Mouse (Mus musculus) heart, embryonic 13.5 days (tissue): ENCODE results near the gene Pnmt. TPM values are rescaled to one million over a fixed set of nuclear protein-coding genes. Genes with fewer than 3 reads are reported as not detected.
"Not testable (repeated sequence)": the region's sequence is repeated elsewhere in the genome, so short reads cannot be mapped to it uniquely, and the experiment has no call there.

ENCODE experiments used
- ATAC-seq: fragments of 200-750 bp; cut with Nextera tagmentation; 2 replicates; pipeline ENCODE4 v1.8.0; 2017; ENCODE audit warnings: moderate TSS enrichment; ENCODE audit not compliant: insufficient number of reproducible peaks, low FRiP score, low TSS enrichment; ENCODE audit errors: extremely low read depth
- H3K27ac ChIP-seq: fragments of 300-500 bp; sonication (generic); replicated peaks from 2 replicates; pipeline ENCODE4 v1.5.1; 2015; ENCODE audit warnings: moderate library complexity, mild to moderate bottlenecking, inconsistent platforms
- H3K27me3 ChIP-seq: fragments of 300-500 bp; sonication (generic); replicated peaks from 2 replicates; pipeline ENCODE4 v1.6.1; 2015; ENCODE audit warnings: mild to moderate bottlenecking, inconsistent platforms
- H3K36me3 ChIP-seq: fragments of 300-500 bp; sonication (generic); 2 replicates; pipeline ENCODE4 v1.6.1; 2015; ENCODE audit warnings: mild to moderate bottlenecking, inconsistent platforms
- H3K4me1 ChIP-seq: fragments of 300-500 bp; sonication (generic); 2 replicates; pipeline ENCODE4 v1.6.1; 2015; ENCODE audit warnings: inconsistent platforms
- H3K4me2 ChIP-seq: fragments of 300-500 bp; sonication (generic); 2 replicates; pipeline ENCODE4 v1.6.1; 2015; ENCODE audit warnings: inconsistent platforms, mild to moderate bottlenecking, moderate library complexity
- H3K4me3 ChIP-seq: fragments of 300-500 bp; sonication (generic); 2 replicates; pipeline ENCODE4 v1.5.1; 2015; ENCODE audit warnings: moderate library complexity, mild to moderate bottlenecking, inconsistent platforms
- H3K9ac ChIP-seq: fragments of 300-500 bp; sonication (generic); 2 replicates; pipeline ENCODE4 v1.6.1; 2015; ENCODE audit warnings: inconsistent platforms, mild to moderate bottlenecking, moderate library complexity
- H3K9me3 ChIP-seq: fragments of 300-500 bp; sonication (generic); 2 replicates; pipeline ENCODE4 v1.6.1; 2016; ENCODE audit warnings: inconsistent platforms
- WGBS: fragments of 180-500 bp; shearing (Covaris S2); methylation state at CpG from one replicate; pipeline ENCODE4 v1.1.7; 2015; ENCODE audit warnings: mixed read lengths; 5-methylcytosine and 5-hydroxymethylcytosine counted together
- polyA plus RNA-seq: library from polyadenylated mRNA; unstranded; fragments of >200 nt; fragmentation: Nextera tagmentation; extraction: Ambion mirVana; gene quantifications from 2 replicates; pipeline ENCODE4 v1.2.1, GENCODE M21; 2015

The Pnmt gene
- polyA plus RNA-seq, 1 experiment from 2014 or later, result 1.3 TPM

GRCm38 (mm10) chr11:98374266-98374665 is 12.0 kb upstream of the Pnmt start:
- Histone ChIP-seq H3K27me3 (no peaks in the 10 kb centered on the region), H3K36me3 (peaks cover 47% of the 10 kb centered on the region), H3K4me3 (no peak overlapping the region), H3K9ac (peak overlapping the region; percentile 69), H3K9me3 (no peaks in the 10 kb centered on the region), H3K27ac (peak overlapping the region; percentile 90), H3K4me2 (peak overlapping the region; percentile 33), H3K4me1 (peaks cover 97% of the 10 kb centered on the region)
- WGBS, result 27% methylated on average over 8 of the region's 8 CpGs
- ATAC-seq, result no peak

- H3K27ac ChIP-seq, result peak overlapping the region; percentile 57; the same call in 1 of the 2 replicates
- H3K4me1 ChIP-seq, result peaks cover 88% of the 10 kb centered on the region
These were observed 9.5 kb upstream of the Pnmt start for GRCm38 (mm10) chr11:98376756-98377155.

DNA sequence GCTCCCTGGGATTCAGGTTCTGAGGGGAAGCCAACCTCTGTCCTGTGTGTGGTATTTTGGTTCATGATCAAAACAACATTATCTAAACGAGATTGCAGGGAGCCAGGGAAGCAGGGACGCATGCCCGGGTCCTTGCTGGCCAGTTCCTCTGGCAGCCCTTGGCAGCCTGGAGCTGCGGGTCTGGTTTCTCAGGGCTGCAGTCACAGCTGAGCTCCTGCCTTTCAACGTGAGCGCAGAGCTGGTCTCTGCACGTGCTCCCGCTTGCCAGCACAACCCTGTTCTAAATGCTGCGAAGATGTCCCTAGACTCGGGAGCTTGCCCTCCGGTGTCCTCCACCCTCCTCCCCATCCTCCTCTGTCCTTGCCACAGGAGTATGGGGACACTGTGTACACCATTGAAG is 8.5 kb upstream of the Pnmt start:
- H3K27me3 ChIP-seq, result no peaks in the 10 kb centered on the region
- peak overlapping the region; percentile 55; the same call in 1 of the 2 replicates for H3K9ac ChIP-seq
- no peak overlapping the region for H3K4me2 ChIP-seq
- WGBS, result 55% methylated on average over 11 of the region's 11 CpGs
- 0 out of 2 replicates have a peak, but pooled peaks have one; percentile 4 for ATAC-seq
- no peak overlapping the region for H3K4me3 ChIP-seq
- H3K36me3 ChIP-seq, result peaks cover 66% of the 10 kb centered on the region
- peak overlapping the region; percentile 57 for H3K27ac ChIP-seq
- H3K9me3 ChIP-seq, result no peaks in the 10 kb centered on the region
- H3K4me1 ChIP-seq, result peaks cover 79% of the 10 kb centered on the region

More at GRCm38 (mm10) chr11:98376756-98377155, 9.5 kb upstream of the Pnmt start:
- H3K4me3 ChIP-seq, result no peak overlapping the region
- H3K36me3 ChIP-seq, result peaks cover 66% of the 10 kb centered on the region
- no peaks in the 10 kb centered on the region for H3K27me3 ChIP-seq
- no peaks in the 10 kb centered on the region for H3K9me3 ChIP-seq
- ATAC-seq, result no peak
- WGBS, result 66% methylated on average over 5 of the region's 5 CpGs
- H3K4me2 ChIP-seq, result no peak overlapping the region
- peak overlapping the region; percentile 55 for H3K9ac ChIP-seq

DNA sequence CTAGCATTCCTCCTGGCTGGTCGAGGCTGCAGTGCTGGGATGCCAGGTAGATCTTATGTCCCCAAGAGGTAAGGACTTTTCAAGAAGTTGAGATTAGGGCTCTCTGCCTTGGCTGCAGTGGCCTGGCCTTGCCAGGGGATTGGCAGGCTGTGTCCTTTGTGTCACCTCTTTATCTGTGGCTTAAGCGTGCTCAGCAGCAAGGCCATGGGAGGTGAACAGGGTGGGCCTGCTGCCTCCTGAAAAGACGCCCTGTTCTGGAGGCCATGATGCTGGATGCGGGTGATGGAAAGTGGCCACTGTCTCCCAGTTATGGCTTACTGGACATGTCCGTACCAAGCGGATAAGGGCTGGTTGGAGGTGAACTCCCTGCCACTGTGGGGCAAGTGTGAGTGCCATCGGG is 6.9 kb upstream of the Pnmt start:
- Histone ChIP-seq H3K9me3 (no peaks in the 10 kb centered on the region), H3K4me2 (no peak overlapping the region), H3K4me3 (no peak overlapping the region), H3K9ac (peak overlapping the region; percentile 30), H3K4me1 (peaks cover 76% of the 10 kb centered on the region), H3K36me3 (peaks cover 66% of the 10 kb centered on the region), H3K27me3 (0 out of 2 replicates have a peak, but pooled peaks cover 3% of the 10 kb centered on the region), H3K27ac (peak overlapping the region; percentile 51)
- 53% methylated on average over 7 of the region's 7 CpGs for WGBS
- no peak for ATAC-seq

- Histone ChIP-seq H3K4me1 (peaks cover 76% of the 10 kb centered on the region), H3K27me3 (peaks cover 8% of the 10 kb centered on the region; the same call in 1 of the 2 replicates), H3K36me3 (peaks cover 60% of the 10 kb centered on the region), H3K27ac (peak overlapping the region; percentile 51; the same call in 1 of the 2 replicates), H3K4me2 (no peak overlapping the region), H3K4me3 (no peak overlapping the region), H3K9me3 (no peaks in the 10 kb centered on the region), H3K9ac (0 out of 2 replicates have a peak overlapping the region, but pooled peaks have one; percentile 30)
- 69% methylated on average over 6 of the region's 6 CpGs for WGBS
- no peak for ATAC-seq
These were observed 6.1 kb upstream of the Pnmt start for GRCm38 (mm10) chr11:98380106-98380505.

DNA sequence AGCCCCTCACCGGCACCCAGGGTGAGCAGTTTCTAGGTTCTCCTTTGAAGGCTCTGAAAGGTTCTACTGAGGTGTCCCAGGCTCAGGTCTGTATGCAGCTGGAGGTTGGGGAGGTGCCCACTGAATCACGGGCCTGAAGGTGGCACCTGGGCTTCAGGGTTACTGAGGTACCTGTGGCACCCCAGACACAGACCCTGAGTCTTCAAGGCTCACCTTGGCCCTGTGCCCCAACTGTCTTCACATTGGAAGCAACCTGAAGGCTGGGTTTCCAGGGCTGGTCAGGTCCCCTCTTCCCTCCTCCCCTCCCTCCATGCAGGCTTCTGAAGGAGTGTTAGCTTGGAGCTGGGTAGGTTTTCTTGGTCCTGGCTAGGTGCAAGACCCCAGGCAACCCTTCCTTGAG is 4.6 kb upstream of the Pnmt start:
- Histone ChIP-seq H3K27ac (0 out of 2 replicates have a peak overlapping the region, but pooled peaks have one; percentile 3), H3K4me2 (no peak overlapping the region), H3K27me3 (peaks cover 23% of the 10 kb centered on the region), H3K36me3 (peaks cover 45% of the 10 kb centered on the region), H3K4me3 (no peak overlapping the region), H3K9ac (no peak overlapping the region), H3K9me3 (no peaks in the 10 kb centered on the region), H3K4me1 (peaks cover 76% of the 10 kb centered on the region)
- no peak for ATAC-seq
- WGBS, result 91% methylated on average over 2 of the region's 2 CpGs

GRCm38 (mm10) chr11:98382405-98382804 is 3.8 kb upstream of the Pnmt start:
- H3K4me1 ChIP-seq, result peaks cover 76% of the 10 kb centered on the region
- not testable (repeated sequence) for H3K4me3 ChIP-seq

DNA sequence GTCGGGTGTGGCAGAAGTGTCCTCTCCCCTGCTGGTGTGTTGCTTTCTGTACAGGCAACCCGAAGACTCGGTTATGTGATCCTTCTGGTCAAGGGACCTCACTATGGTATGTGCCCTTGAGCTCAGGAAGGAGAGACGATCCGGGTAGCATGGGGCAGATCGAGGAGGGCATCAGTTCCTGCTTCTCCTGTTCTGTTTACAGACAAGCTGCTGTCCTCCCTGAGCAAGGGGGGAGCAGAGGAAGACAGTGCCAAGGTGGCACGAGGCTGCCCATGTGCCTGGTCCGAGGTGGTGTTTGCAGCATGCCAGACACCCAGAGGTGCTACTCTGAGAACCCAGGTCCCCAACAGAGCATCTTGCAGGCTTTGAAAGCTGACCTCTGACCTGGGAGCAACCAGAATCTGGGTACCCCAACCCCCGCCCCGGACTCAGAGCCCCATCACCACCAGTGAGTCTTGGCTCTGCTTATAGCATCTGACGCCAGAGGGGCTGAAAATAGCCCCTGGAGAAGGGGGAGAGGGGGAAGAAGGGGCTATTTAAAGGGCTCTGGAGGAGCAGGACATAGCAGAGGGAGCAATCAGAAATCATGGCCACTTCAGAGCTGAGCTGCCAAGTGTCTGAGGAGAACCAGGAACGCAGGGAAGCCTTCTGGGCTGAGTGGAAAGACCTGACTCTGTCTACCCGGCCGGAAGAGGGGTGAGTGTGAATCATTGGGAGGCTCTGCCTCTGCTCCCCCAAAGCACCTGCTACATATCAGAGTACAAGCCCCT is 2.8 kb upstream of the Pnmt start, which contains the start of gene Tcap:
TSS of gene Tcap (plus strand) at position 551 of the 770 bp plus-strand sequence.
- peak within 1 kb of the TSS; percentile 92 for H3K27ac ChIP-seq
- H3K4me2 ChIP-seq, result peak within 1 kb of the TSS; percentile 69
- H3K9me3 ChIP-seq, result no peaks in the 10 kb centered on the region
- peaks cover 41% of the 10 kb centered on the region for H3K27me3 ChIP-seq
- peak within 1 kb of the TSS; percentile 52 for H3K4me3 ChIP-seq
- WGBS, result 27% methylated on average over 14 of the region's 14 CpGs
- peak; percentile 40; the same call in 1 of the 2 replicates for ATAC-seq
- H3K4me1 ChIP-seq, result peaks cover 76% of the 10 kb centered on the region
- peaks cover 27% of the 10 kb centered on the region for H3K36me3 ChIP-seq
- peak within 1 kb of the TSS; percentile 88 for H3K9ac ChIP-seq

More at GRCm38 (mm10) chr11:98382405-98382804, 3.8 kb upstream of the Pnmt start:
- not testable (repeated sequence) for ATAC-seq, H3K4me2 ChIP-seq, H3K9ac ChIP-seq, H3K9me3 ChIP-seq
- H3K27me3 ChIP-seq, result peaks cover 31% of the 10 kb centered on the region
- peaks cover 37% of the 10 kb centered on the region for H3K36me3 ChIP-seq
- peak overlapping the region; percentile 50; the same call in 1 of the 2 replicates for H3K27ac ChIP-seq
- 24% methylated on average over 2 of the region's 2 CpGs for WGBS

DNA sequence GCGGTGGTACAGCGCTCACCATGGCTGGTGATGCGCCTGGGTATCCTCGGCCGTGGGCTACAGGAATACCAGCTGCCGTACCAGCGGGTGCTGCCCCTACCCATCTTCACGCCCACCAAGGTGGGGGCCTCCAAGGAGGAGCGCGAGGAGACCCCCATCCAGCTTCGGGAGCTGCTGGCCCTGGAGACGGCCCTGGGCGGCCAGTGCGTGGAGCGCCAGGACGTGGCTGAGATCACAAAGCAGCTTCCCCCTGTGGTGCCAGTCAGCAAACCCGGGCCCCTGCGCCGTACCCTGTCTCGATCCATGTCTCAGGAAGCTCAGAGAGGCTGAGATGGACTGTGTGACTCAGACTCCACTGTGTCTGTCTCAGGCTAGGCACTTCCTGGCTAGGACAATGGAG is 2.0 kb upstream of the Pnmt start:
- Histone ChIP-seq H3K36me3 (peaks cover 19% of the 10 kb centered on the region), H3K4me1 (peaks cover 76% of the 10 kb centered on the region), H3K9ac (peak overlapping the region; percentile 88), H3K4me2 (peak overlapping the region; percentile 69), H3K9me3 (no peaks in the 10 kb centered on the region), H3K27me3 (peaks cover 45% of the 10 kb centered on the region), H3K4me3 (peak overlapping the region; percentile 52), H3K27ac (peak overlapping the region; percentile 92)
- 57% methylated on average over 20 of the region's 20 CpGs for WGBS
- ATAC-seq, result no peak

DNA sequence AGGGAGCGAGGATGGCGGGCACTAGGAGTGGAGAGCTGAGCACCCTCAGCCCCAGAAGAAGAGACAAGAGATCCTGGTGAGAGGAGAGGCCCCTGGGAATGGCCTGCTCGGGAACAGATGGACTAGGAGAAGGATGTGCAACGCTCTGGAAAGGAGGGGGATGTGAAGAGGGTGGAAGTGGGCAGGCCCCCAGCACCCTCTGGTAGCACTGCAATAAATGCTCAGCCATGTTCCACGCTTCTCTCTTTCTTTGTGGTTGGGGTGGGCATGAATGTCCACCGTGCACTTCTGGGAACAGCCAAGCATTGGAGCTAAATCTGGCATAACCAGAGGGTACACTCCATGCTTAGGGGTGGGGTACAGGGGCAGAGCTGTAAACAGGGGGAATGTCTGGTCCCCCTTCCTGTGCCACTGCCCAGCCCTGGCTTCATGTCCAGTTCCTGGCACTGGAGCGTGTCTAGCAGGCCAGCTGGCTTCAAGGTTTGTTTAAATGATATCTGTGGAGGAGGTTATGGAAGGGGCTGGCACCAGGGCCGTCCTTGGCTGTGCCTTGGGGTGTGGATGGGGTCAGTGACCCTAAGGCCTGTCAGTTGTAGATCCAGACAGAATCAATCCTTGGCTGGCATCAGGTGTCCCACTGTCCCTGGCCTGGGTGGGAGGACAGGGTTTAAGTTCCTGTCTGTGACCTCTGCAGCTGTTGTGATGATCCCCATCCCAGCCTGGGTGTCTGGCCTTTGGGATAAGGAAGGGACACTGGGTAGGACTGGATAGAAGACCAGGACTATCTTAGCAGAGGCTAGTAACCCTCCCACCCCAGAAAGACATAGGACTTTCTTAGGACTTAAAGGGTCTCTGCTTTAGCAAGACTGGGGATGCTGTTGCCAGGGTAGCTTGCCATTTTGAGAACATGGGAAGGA is 1.3 kb upstream of the Pnmt start:
- peak overlapping the region; percentile 88 for H3K9ac ChIP-seq
- peak overlapping the region; percentile 69 for H3K4me2 ChIP-seq
- peaks cover 76% of the 10 kb centered on the region for H3K4me1 ChIP-seq

DNA sequence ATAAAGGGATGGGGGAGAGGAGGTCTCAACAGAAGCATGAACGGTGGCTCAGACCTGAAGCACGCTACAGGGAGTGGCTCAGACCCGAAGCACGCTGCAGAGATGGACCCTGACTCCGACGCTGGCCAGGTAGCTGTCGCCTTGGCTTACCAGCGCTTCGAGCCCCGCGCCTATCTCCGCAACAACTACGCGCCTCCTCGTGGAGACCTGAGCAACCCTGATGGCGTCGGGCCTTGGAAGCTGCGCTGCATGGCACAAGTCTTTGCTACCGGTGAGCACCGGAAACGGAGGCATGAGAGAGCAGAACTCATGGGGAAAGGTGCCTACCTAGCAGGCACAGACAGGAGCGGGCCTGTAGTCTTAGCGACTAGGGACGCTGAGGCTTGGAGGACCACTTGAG is 346 bp downstream of the Pnmt start:
- no peak overlapping the region for H3K27ac ChIP-seq
- peak overlapping the region; percentile 69 for H3K4me2 ChIP-seq
- peak overlapping the region; percentile 88 for H3K9ac ChIP-seq
- WGBS, result 13% methylated on average over 24 of the region's 24 CpGs
- no peaks in the 10 kb centered on the region for H3K9me3 ChIP-seq
- no peaks in the 10 kb centered on the region for H3K36me3 ChIP-seq
- H3K27me3 ChIP-seq, result peaks cover 61% of the 10 kb centered on the region
- peak overlapping the region; percentile 26 for H3K4me3 ChIP-seq
- H3K4me1 ChIP-seq, result peaks cover 80% of the 10 kb centered on the region
- ATAC-seq, result no peak

More for the DNA sequence above, 1.3 kb upstream of the Pnmt start:
- peak overlapping the region; percentile 92 for H3K27ac ChIP-seq
- H3K9me3 ChIP-seq, result no peaks in the 10 kb centered on the region
- peaks cover 49% of the 10 kb centered on the region for H3K27me3 ChIP-seq
- H3K4me3 ChIP-seq, result peak overlapping the region; percentile 52
- H3K36me3 ChIP-seq, result peaks cover 11% of the 10 kb centered on the region
- WGBS, result 45% methylated on average over 8 of the region's 8 CpGs
- no peak for ATAC-seq
